Mouse (Mus musculus): ENCODE results near the gene Ywhah.

The Ywhah gene

DNA sequence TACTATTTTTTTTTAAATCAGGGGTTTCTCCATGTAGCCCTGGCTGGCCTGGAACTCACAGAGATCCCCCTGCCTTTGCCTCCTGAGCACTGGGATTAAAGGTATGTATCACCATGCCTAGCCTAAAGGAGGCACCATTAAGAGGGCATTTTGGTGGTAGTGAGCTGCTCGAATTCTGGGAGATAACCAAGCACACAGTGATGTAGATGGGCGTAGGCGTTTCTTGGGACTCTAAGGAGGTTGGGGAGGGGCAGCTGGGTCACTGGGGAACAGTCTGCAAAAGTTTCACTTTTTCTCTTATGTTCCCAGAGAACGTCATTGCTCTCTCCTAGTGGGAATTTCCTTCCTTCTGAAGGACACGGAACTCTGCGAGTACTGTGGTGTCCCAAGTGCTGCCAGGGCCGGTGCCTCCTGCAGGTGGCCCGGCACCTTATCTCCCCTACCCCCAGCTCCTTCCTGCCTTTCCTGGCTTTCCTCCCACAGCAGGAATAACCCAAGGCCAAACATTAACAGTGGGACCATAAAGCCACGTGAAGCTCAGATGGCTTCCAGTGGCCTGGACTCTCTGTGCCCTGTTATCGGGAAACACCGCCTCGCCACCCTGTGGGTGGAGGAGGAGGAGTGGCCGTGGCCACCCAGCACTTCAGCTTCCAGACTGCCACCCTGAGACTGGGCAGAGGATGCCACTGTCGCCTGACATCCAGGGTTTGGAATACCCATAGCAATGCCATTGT is 34.4 kb downstream of the Ywhah start:
- DNase-seq, result no peak

GRCm38 (mm10) chr5:33056126-33056765 is 37.6 kb downstream of the Ywhah start:
- no peak for DNase-seq

DNA sequence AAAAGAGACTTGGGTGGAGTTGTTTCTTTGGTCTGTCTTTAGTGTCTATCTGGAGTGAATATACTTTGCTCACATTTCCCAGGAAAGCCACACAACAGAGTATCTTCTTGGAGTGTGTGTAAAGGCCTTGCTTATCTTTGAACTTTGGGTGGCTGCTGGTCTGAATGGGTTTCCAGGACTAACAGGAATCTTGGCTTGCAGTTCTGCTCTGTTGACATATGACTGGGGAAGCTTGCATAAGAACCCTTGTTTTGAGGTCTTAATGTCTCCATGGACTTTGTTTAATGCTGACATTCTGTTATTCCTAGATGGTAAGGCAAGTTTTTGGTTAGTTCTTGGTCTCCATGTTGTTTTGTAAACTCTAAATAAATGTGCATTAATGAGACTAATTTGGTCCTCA is 51.5 kb downstream of the Ywhah start:
- no peak for DNase-seq

GRCm38 (mm10) chr5:33076490-33077191 is 58.0 kb downstream of the Ywhah start:
- no peak for DNase-seq
